Mouse (Mus musculus) lung, embryonic 15.5 days (tissue): ENCODE data around the gene Cfap36. TPM values are rescaled to one million over a fixed set of nuclear protein-coding genes. Genes with fewer than 3 reads are reported as not detected.

Source experiments
- ATAC-seq: fragments of 200-750 bp; cut with Nextera tagmentation; 2 replicates; pipeline ENCODE4 v1.8.0; 2017; ENCODE audit warnings: moderate number of reproducible peaks, borderline replicate concordance; ENCODE audit not compliant: low FRiP score, low TSS enrichment; ENCODE audit errors: extremely low read depth
- H3K27ac ChIP-seq: fragments of 300-500 bp; sonication (generic); 2 replicates; pipeline ENCODE4 v1.5.1; 2015; ENCODE audit warnings: moderate library complexity, mild to moderate bottlenecking, inconsistent platforms
- H3K27me3 ChIP-seq: fragments of 300-500 bp; sonication (generic); 2 replicates; pipeline ENCODE4 v1.6.1; 2015; ENCODE audit warnings: inconsistent platforms
- H3K36me3 ChIP-seq: fragments of 300-500 bp; sonication (generic); 2 replicates; pipeline ENCODE4 v1.6.1; 2015; ENCODE audit warnings: inconsistent platforms
- H3K4me1 ChIP-seq: fragments of 300-500 bp; sonication (generic); 2 replicates; pipeline ENCODE4 v1.6.1; 2015; ENCODE audit warnings: inconsistent platforms
- H3K4me2 ChIP-seq: fragments of 300-500 bp; sonication (generic); 2 replicates; pipeline ENCODE4 v1.6.1; 2015; ENCODE audit warnings: inconsistent platforms, mild to moderate bottlenecking, moderate library complexity
- H3K4me3 ChIP-seq: fragments of 300-500 bp; sonication (generic); 2 replicates; pipeline ENCODE4 v1.5.1; 2015; ENCODE audit warnings: mild to moderate bottlenecking, inconsistent platforms
- H3K9ac ChIP-seq: fragments of 300-500 bp; sonication (generic); 2 replicates; pipeline ENCODE4 v1.6.1; 2015; ENCODE audit warnings: inconsistent platforms
- H3K9me3 ChIP-seq: fragments of 300-500 bp; sonication (generic); 2 replicates; pipeline ENCODE4 v1.6.1; 2016; ENCODE audit warnings: inconsistent platforms
- WGBS: fragments of 180-500 bp; shearing (Covaris S2); methylation state at CpG from one replicate; pipeline ENCODE4 v1.1.7; 2015; 5-methylcytosine and 5-hydroxymethylcytosine counted together
- polyA plus RNA-seq: library from polyadenylated mRNA; unstranded; fragments of >200 nt; fragmentation: Nextera tagmentation; extraction: Ambion mirVana; gene quantifications from 2 replicates; pipeline ENCODE4 v1.2.1, GENCODE M21; 2015

Cfap36 gene
- polyA plus RNA-seq, result 60.1 and 66.2 TPM in 2 replicates

GRCm38 (mm10) chr11:29246883-29247650 lies at the start of gene Cfap36:
TSS of gene Cfap36 (minus strand) at chr11:29247409.
- peak within 1 kb of the TSS; percentile 56 for H3K9ac ChIP-seq
- peak within 1 kb of the TSS; percentile 79 for H3K4me2 ChIP-seq
- H3K27me3 ChIP-seq, result no peaks in the 10 kb centered on the region
- no peaks in the 10 kb centered on the region for H3K9me3 ChIP-seq
- peaks cover 12% of the 10 kb centered on the region for H3K4me1 ChIP-seq
- WGBS, result under 1% methylated on average over 53 of the region's 53 CpGs
- peak within 1 kb of the TSS; percentile 77 for H3K4me3 ChIP-seq
- ATAC-seq, result peak; percentile 100
- peak within 1 kb of the TSS; percentile 55 for H3K27ac ChIP-seq
- peaks cover 13% of the 10 kb centered on the region; the same call in 1 of the 2 replicates for H3K36me3 ChIP-seq

- no peak for ATAC-seq
- no peak overlapping the region for H3K9ac ChIP-seq
- H3K36me3 ChIP-seq, result no peaks in the 10 kb centered on the region
- no peaks in the 10 kb centered on the region for H3K27me3 ChIP-seq
- no peak overlapping the region for H3K4me2 ChIP-seq
- no peaks in the 10 kb centered on the region for H3K4me1 ChIP-seq
- no peak overlapping the region for H3K4me3 ChIP-seq
- H3K9me3 ChIP-seq, result no peaks in the 10 kb centered on the region
- no peak overlapping the region for H3K27ac ChIP-seq
Observed at GRCm38 (mm10) chr11:29287305-29287704, 40.1 kb upstream of the Cfap36 start.

GRCm38 (mm10) chr11:29286040-29286439 lies 38.8 kb upstream of the Cfap36 start:
- no peaks in the 10 kb centered on the region for H3K4me1 ChIP-seq
- H3K9ac ChIP-seq, result no peak overlapping the region
- H3K4me3 ChIP-seq, result no peak overlapping the region
- H3K9me3 ChIP-seq, result no peaks in the 10 kb centered on the region
- no peak for ATAC-seq
- H3K27ac ChIP-seq, result no peak overlapping the region
- H3K27me3 ChIP-seq, result no peaks in the 10 kb centered on the region
- H3K4me2 ChIP-seq, result no peak overlapping the region
- no peaks in the 10 kb centered on the region for H3K36me3 ChIP-seq

- H3K4me2 ChIP-seq, result no peak overlapping the region
- 69% methylated on average over 3 of the region's 3 CpGs for WGBS
Observed at GRCm38 (mm10) chr11:29274758-29275157, 27.5 kb upstream of the Cfap36 start.

GRCm38 (mm10) chr11:29267824-29268223 lies 20.6 kb upstream of the Cfap36 start:
- no peaks in the 10 kb centered on the region for H3K9me3 ChIP-seq
- ATAC-seq, result no peak
- H3K27ac ChIP-seq, result no peak overlapping the region
- no peak overlapping the region for H3K4me2 ChIP-seq
- H3K4me3 ChIP-seq, result no peak overlapping the region
- 13% methylated on average over 3 of the region's 3 CpGs for WGBS
- H3K9ac ChIP-seq, result no peak overlapping the region
- H3K4me1 ChIP-seq, result no peaks in the 10 kb centered on the region
- H3K36me3 ChIP-seq, result no peaks in the 10 kb centered on the region
- H3K27me3 ChIP-seq, result no peaks in the 10 kb centered on the region

More at GRCm38 (mm10) chr11:29274758-29275157, 27.5 kb upstream of the Cfap36 start:
- no peak overlapping the region for H3K9ac ChIP-seq
- H3K27me3 ChIP-seq, result no peaks in the 10 kb centered on the region
- no peak overlapping the region for H3K27ac ChIP-seq
- ATAC-seq, result no peak
- H3K36me3 ChIP-seq, result no peaks in the 10 kb centered on the region
- no peaks in the 10 kb centered on the region for H3K4me1 ChIP-seq
- H3K9me3 ChIP-seq, result no peaks in the 10 kb centered on the region
- no peak overlapping the region for H3K4me3 ChIP-seq

- WGBS, result 71% methylated on average over 1 of the region's 1 CpGs
- H3K27me3 ChIP-seq, result no peaks in the 10 kb centered on the region
- H3K9ac ChIP-seq, result no peak overlapping the region
- H3K4me2 ChIP-seq, result no peak overlapping the region
- no peak for ATAC-seq
- H3K36me3 ChIP-seq, result no peaks in the 10 kb centered on the region
- no peaks in the 10 kb centered on the region for H3K9me3 ChIP-seq
- H3K4me3 ChIP-seq, result no peak overlapping the region
- no peaks in the 10 kb centered on the region for H3K4me1 ChIP-seq
- no peak overlapping the region for H3K27ac ChIP-seq
Observed at GRCm38 (mm10) chr11:29254643-29255042, 7.4 kb upstream of the Cfap36 start.

- Histone ChIP-seq H3K9me3 (no peaks in the 10 kb centered on the region), H3K4me3 (no peak overlapping the region), H3K9ac (no peak overlapping the region), H3K36me3 (0 out of 2 replicates have a peak, but pooled peaks cover 3% of the 10 kb centered on the region), H3K4me2 (no peak overlapping the region), H3K27me3 (no peaks in the 10 kb centered on the region), H3K27ac (no peak overlapping the region), H3K4me1 (peaks cover 12% of the 10 kb centered on the region)
- no peak for ATAC-seq
- 91% methylated on average over 5 of the region's 5 CpGs for WGBS
Observed at GRCm38 (mm10) chr11:29248386-29248785, 1.2 kb upstream of the Cfap36 start.

- H3K4me2 ChIP-seq, result peak overlapping the region; percentile 79
- H3K4me1 ChIP-seq, result peaks cover 12% of the 10 kb centered on the region
- H3K9ac ChIP-seq, result no peak overlapping the region
- H3K27ac ChIP-seq, result no peak overlapping the region
- ATAC-seq, result peak; percentile 2; the same call in 1 of the 2 replicates
- peak overlapping the region; percentile 77 for H3K4me3 ChIP-seq
- no peaks in the 10 kb centered on the region for H3K9me3 ChIP-seq
- H3K27me3 ChIP-seq, result no peaks in the 10 kb centered on the region
- 0 out of 2 replicates have a peak, but pooled peaks cover 6% of the 10 kb centered on the region for H3K36me3 ChIP-seq
- 91% methylated on average over 1 of the region's 1 CpGs for WGBS
Observed at GRCm38 (mm10) chr11:29247725-29248124, 516 bp upstream of the Cfap36 start.

GRCm38 (mm10) chr11:29245988-29246387 lies 1.2 kb downstream of the Cfap36 start:
- Histone ChIP-seq H3K9me3 (no peaks in the 10 kb centered on the region), H3K9ac (peak overlapping the region; percentile 56), H3K4me3 (peak overlapping the region; percentile 77), H3K36me3 (peaks cover 19% of the 10 kb centered on the region; the same call in 1 of the 2 replicates), H3K4me1 (peaks cover 12% of the 10 kb centered on the region), H3K27ac (no peak overlapping the region), H3K4me2 (peak overlapping the region; percentile 79), H3K27me3 (no peaks in the 10 kb centered on the region)
- 40% methylated on average over 4 of the region's 4 CpGs for WGBS
- no peak for ATAC-seq

GRCm38 (mm10) chr11:29241961-29242360 lies 5.2 kb downstream of the Cfap36 start:
- H3K9me3 ChIP-seq, result no peaks in the 10 kb centered on the region
- H3K27me3 ChIP-seq, result no peaks in the 10 kb centered on the region
- WGBS, result 81% methylated on average over 4 of the region's 4 CpGs
- H3K4me2 ChIP-seq, result no peak overlapping the region
- H3K27ac ChIP-seq, result no peak overlapping the region
- H3K36me3 ChIP-seq, result peaks cover 19% of the 10 kb centered on the region; the same call in 1 of the 2 replicates
- peaks cover 12% of the 10 kb centered on the region for H3K4me1 ChIP-seq
- H3K4me3 ChIP-seq, result no peak overlapping the region
- H3K9ac ChIP-seq, result no peak overlapping the region
- ATAC-seq, result no peak

GRCm38 (mm10) chr11:29239353-29239752 lies 7.9 kb downstream of the Cfap36 start:
- no peak overlapping the region for H3K4me2 ChIP-seq
- H3K4me3 ChIP-seq, result no peak overlapping the region
- H3K9me3 ChIP-seq, result no peaks in the 10 kb centered on the region
- no peak overlapping the region for H3K9ac ChIP-seq
- H3K36me3 ChIP-seq, result peaks cover 17% of the 10 kb centered on the region; the same call in 1 of the 2 replicates
- ATAC-seq, result no peak
- 94% methylated on average over 1 of the region's 1 CpGs for WGBS
- no peaks in the 10 kb centered on the region for H3K4me1 ChIP-seq
- H3K27ac ChIP-seq, result no peak overlapping the region
- no peaks in the 10 kb centered on the region for H3K27me3 ChIP-seq

GRCm38 (mm10) chr11:29238551-29238950 lies 8.7 kb downstream of the Cfap36 start:
- Histone ChIP-seq H3K36me3 (peaks cover 16% of the 10 kb centered on the region; the same call in 1 of the 2 replicates), H3K9me3 (no peaks in the 10 kb centered on the region), H3K4me2 (no peak overlapping the region), H3K27ac (no peak overlapping the region), H3K4me1 (no peaks in the 10 kb centered on the region), H3K9ac (no peak overlapping the region), H3K4me3 (no peak overlapping the region), H3K27me3 (no peaks in the 10 kb centered on the region)
- no peak for ATAC-seq
- 85% methylated on average over 3 of the region's 3 CpGs for WGBS
